Mouse (Mus musculus) lung, postnatal 0 days (tissue): ENCODE measurements around the gene Eps8. TPM values are rescaled to one million over a fixed set of nuclear protein-coding genes. Genes with fewer than 3 reads are reported as not detected.
"Not testable (repeated sequence)": the region's sequence is repeated elsewhere in the genome, so short reads cannot be mapped to it uniquely, and the experiment has no call there.

Source experiments
- ATAC-seq: fragments of 200-750 bp; cut with Nextera tagmentation; 2 replicates; pipeline ENCODE4 v1.8.0; 2017; ENCODE audit warnings: moderate library complexity
- DNase-seq: peaks from one replicate; pipeline ENCODE4 v3.0.0-alpha.2; 2016; ENCODE audit warnings: low spot score
- H3K27ac ChIP-seq: fragments of 300-500 bp; sonication (generic); 2 replicates; pipeline ENCODE4 v1.5.1; 2014; ENCODE audit warnings: antibody characterized with exemption, mild to moderate bottlenecking, low read length, mixed read lengths
- H3K27me3 ChIP-seq: fragments of 300-500 bp; sonication (generic); replicated peaks from 2 replicates; pipeline ENCODE4 v1.6.1; 2014; ENCODE audit warnings: low read length, mixed read lengths; ENCODE audit not compliant: insufficient read depth
- H3K36me3 ChIP-seq: fragments of 300-500 bp; sonication (generic); 2 replicates; pipeline ENCODE4 v1.6.1; 2014; ENCODE audit warnings: low read length, mixed read lengths; ENCODE audit not compliant: insufficient read depth
- H3K4me1 ChIP-seq: fragments of 300-500 bp; sonication (generic); 2 replicates; pipeline ENCODE4 v1.6.1; 2014; ENCODE audit warnings: antibody characterized with exemption, low read depth, low read length, mixed read lengths; ENCODE audit not compliant: insufficient read depth
- H3K4me2 ChIP-seq: fragments of 300-500 bp; sonication (generic); replicated peaks from 2 replicates; pipeline ENCODE4 v1.6.1; 2014; ENCODE audit warnings: low read depth, mild to moderate bottlenecking, low read length, moderate library complexity, mixed read lengths
- H3K4me3 ChIP-seq: fragments of 300-500 bp; sonication (generic); 2 replicates; pipeline ENCODE4 v1.5.1; 2014; ENCODE audit warnings: low read depth, low read length
- H3K9ac ChIP-seq: fragments of 300-500 bp; sonication (generic); replicated peaks from 2 replicates; pipeline ENCODE4 v1.6.1; 2014; ENCODE audit warnings: low read depth, mild to moderate bottlenecking
- H3K9me3 ChIP-seq: fragments of 300-500 bp; sonication (generic); 2 replicates; pipeline ENCODE4 v1.6.1; 2016; ENCODE audit warnings: low read length, mixed read lengths
- CTCF ChIP-seq: IDR thresholded peaks from 2 replicates; pipeline ENCODE4 v1.5.1; 2016; ENCODE audit warnings: antibody characterized with exemption, mild to moderate bottlenecking
- EP300 ChIP-seq: IDR thresholded peaks from 2 replicates; pipeline ENCODE4 v1.6.1; 2016; ENCODE audit warnings: antibody characterized with exemption, mild to moderate bottlenecking, control low read depth
- WGBS: fragments of 180-500 bp; shearing (Covaris S2); extraction: QIAGEN DNeasy Blood & Tissue Kit; methylation state at CpG from one replicate; pipeline ENCODE4 v1.1.7; 2014; 5-methylcytosine and 5-hydroxymethylcytosine counted together
- polyA plus RNA-seq: library from polyadenylated mRNA; unstranded; fragments of >200 nt; fragmentation: Nextera tagmentation; extraction: Ambion mirVana; gene quantifications from 2 replicates; pipeline ENCODE4 v1.2.1, GENCODE M21; 2015

Eps8 gene
- polyA plus RNA-seq, 1 experiment from 2014 or later = 27.8 TPM

GRCm38 (mm10) chr6:137490115-137490514 is 164.6 kb downstream of the Eps8 start:
- no peak for TF ChIP-seq EP300
- TF ChIP-seq CTCF = no peak
- H3K4me1 ChIP-seq = no peaks in the 10 kb centered on the region
- H3K4me2 ChIP-seq = no peak overlapping the region
- DNase-seq (no peak), ATAC-seq (no peak)
- H3K36me3 ChIP-seq = no peaks in the 10 kb centered on the region
- H3K9ac ChIP-seq = no peak overlapping the region
- no peak overlapping the region for H3K4me3 ChIP-seq
- H3K27ac ChIP-seq = no peak overlapping the region
- WGBS = 84% methylated on average over 14 of the region's 14 CpGs
- H3K9me3 ChIP-seq = no peaks in the 10 kb centered on the region
- no peaks in the 10 kb centered on the region for H3K27me3 ChIP-seq

- H3K27me3 ChIP-seq = no peaks in the 10 kb centered on the region
- peak; percentile 68 for DNase-seq
- H3K4me2 ChIP-seq = no peak overlapping the region
- no peaks in the 10 kb centered on the region for H3K36me3 ChIP-seq
- no peaks in the 10 kb centered on the region for H3K9me3 ChIP-seq
- H3K9ac ChIP-seq = no peak overlapping the region
- TF ChIP-seq EP300 (peak; percentile 78; the same call in 1 of the 2 replicates), CTCF (no peak)
- H3K27ac ChIP-seq = no peak overlapping the region
- ATAC-seq = peak; percentile 92
- H3K4me3 ChIP-seq = no peak overlapping the region
- 41% methylated on average over 6 of the region's 6 CpGs for whole genome bisulfite sequencing
- H3K4me1 ChIP-seq = no peaks in the 10 kb centered on the region
These were observed 167.2 kb downstream of the Eps8 start for GRCm38 (mm10) chr6:137487443-137487842.

GRCm38 (mm10) chr6:137482891-137483290 is 171.8 kb downstream of the Eps8 start:
- no peaks in the 10 kb centered on the region; the same call in 1 of the 2 replicates for H3K36me3 ChIP-seq
- no peaks in the 10 kb centered on the region for H3K9me3 ChIP-seq
- TF ChIP-seq CTCF (no peak), EP300 (no peak)
- H3K27me3 ChIP-seq = no peaks in the 10 kb centered on the region
- H3K9ac ChIP-seq = no peak overlapping the region
- DNase-seq (no peak), ATAC-seq (no peak)
- H3K4me3 ChIP-seq = no peak overlapping the region
- no peak overlapping the region for H3K4me2 ChIP-seq
- no peaks in the 10 kb centered on the region for H3K4me1 ChIP-seq
- H3K27ac ChIP-seq = no peak overlapping the region
- 85% methylated on average over 7 of the region's 7 CpGs for WGBS

GRCm38 (mm10) chr6:137475695-137476094 is 179.0 kb downstream of the Eps8 start:
- not testable (repeated sequence) for H3K36me3 ChIP-seq, H3K4me1 ChIP-seq, H3K4me3 ChIP-seq, H3K27me3 ChIP-seq, H3K9ac ChIP-seq, H3K27ac ChIP-seq, DNase-seq, ATAC-seq, H3K4me2 ChIP-seq, H3K9me3 ChIP-seq
- WGBS = 98% methylated on average over 5 of the region's 5 CpGs

GRCm38 (mm10) chr6:137473433-137473832 is 181.2 kb downstream of the Eps8 start:
- H3K27ac ChIP-seq = no peak overlapping the region
- H3K27me3 ChIP-seq = no peaks in the 10 kb centered on the region
- no peak for ATAC-seq
- no peak overlapping the region for H3K9ac ChIP-seq
- TF ChIP-seq CTCF (no peak), EP300 (no peak)
- 0 out of 2 replicates have a peak, but pooled peaks cover 5% of the 10 kb centered on the region for H3K36me3 ChIP-seq
- no peak overlapping the region for H3K4me3 ChIP-seq
- H3K4me2 ChIP-seq = no peak overlapping the region
- 56% methylated on average over 1 of the region's 1 CpGs for WGBS
- no peaks in the 10 kb centered on the region; the same call in 1 of the 2 replicates for H3K4me1 ChIP-seq
- peaks cover 4% of the 10 kb centered on the region; the same call in 1 of the 2 replicates for H3K9me3 ChIP-seq
- DNase-seq = no peak

- Histone ChIP-seq H3K27ac (no peak overlapping the region), H3K9ac (no peak overlapping the region), H3K4me3 (no peak overlapping the region), H3K9me3 (peaks cover 4% of the 10 kb centered on the region; the same call in 1 of the 2 replicates), H3K4me2 (no peak overlapping the region), H3K27me3 (no peaks in the 10 kb centered on the region), H3K4me1 (no peaks in the 10 kb centered on the region; the same call in 1 of the 2 replicates), H3K36me3 (0 out of 2 replicates have a peak, but pooled peaks cover 5% of the 10 kb centered on the region)
- DNase-seq (no peak), ATAC-seq (no peak)
- 83% methylated on average over 9 of the region's 9 CpGs for WGBS
- TF ChIP-seq EP300 = no peak
- TF ChIP-seq CTCF = no peak
These were observed 182.5 kb downstream of the Eps8 start for GRCm38 (mm10) chr6:137472129-137472528.
